Mouse (Mus musculus) midbrain, embryonic 14.5 days (tissue): ENCODE results near the gene Atp13a2. TPM values are rescaled to one million over a fixed set of nuclear protein-coding genes. Genes with fewer than 3 reads are reported as not detected.

Experiments
- ATAC-seq: fragments of 200-750 bp; cut with Nextera tagmentation; 2 replicates; pipeline ENCODE4 v1.8.0; 2017; ENCODE audit warnings: moderate number of reproducible peaks, moderate library complexity; ENCODE audit not compliant: low FRiP score, low TSS enrichment
- DNase-seq: peaks from one replicate; pipeline ENCODE4 v3.0.0-alpha.2; 2015
- H3K27ac ChIP-seq: fragments of 300-500 bp; sonication (generic); replicated peaks from 2 replicates; pipeline ENCODE4 v1.5.1; 2014; ENCODE audit warnings: mild to moderate bottlenecking, low read depth, low read length, moderate library complexity
- H3K27me3 ChIP-seq: fragments of 300-500 bp; sonication (generic); 2 replicates; pipeline ENCODE4 v1.6.1; 2014; ENCODE audit warnings: low read length, control low read depth, mixed read lengths; ENCODE audit not compliant: control insufficient read depth, insufficient read depth
- H3K36me3 ChIP-seq: fragments of 300-500 bp; sonication (generic); 2 replicates; pipeline ENCODE4 v1.6.1; 2014; ENCODE audit warnings: low read length, control low read depth; ENCODE audit not compliant: control insufficient read depth, insufficient read depth
- H3K4me1 ChIP-seq: fragments of 300-500 bp; sonication (generic); 2 replicates; pipeline ENCODE4 v1.6.1; 2014; ENCODE audit warnings: mild to moderate bottlenecking, antibody characterized with exemption, low read length, control low read depth; ENCODE audit not compliant: control insufficient read depth, insufficient read depth
- H3K4me2 ChIP-seq: fragments of 300-500 bp; sonication (generic); 2 replicates; pipeline ENCODE4 v1.6.1; 2014; ENCODE audit warnings: mild to moderate bottlenecking, low read length, moderate library complexity
- H3K4me3 ChIP-seq: fragments of 300-500 bp; sonication (generic); replicated peaks from 2 replicates; pipeline ENCODE4 v1.5.1; 2014; ENCODE audit warnings: low read depth, low read length
- H3K9ac ChIP-seq: fragments of 300-500 bp; sonication (generic); replicated peaks from 2 replicates; pipeline ENCODE4 v1.6.1; 2014; ENCODE audit warnings: mild to moderate bottlenecking, low read length, moderate library complexity
- H3K9me3 ChIP-seq: fragments of 300-500 bp; sonication (generic); 2 replicates; pipeline ENCODE4 v1.6.1; 2016; ENCODE audit warnings: low read length, control low read depth, mixed read lengths; ENCODE audit not compliant: control insufficient read depth
- WGBS: fragments of 180-500 bp; shearing (Covaris S2); extraction: QIAGEN DNeasy Blood & Tissue Kit; methylation state at CpG from one replicate; pipeline ENCODE4 v1.1.7; 2014; 5-methylcytosine and 5-hydroxymethylcytosine counted together
- polyA plus RNA-seq: library from polyadenylated mRNA; unstranded; fragments of >200 nt; fragmentation: Nextera tagmentation; extraction: Ambion mirVana; gene quantifications from 2 replicates; pipeline ENCODE4 v1.2.1, GENCODE M21; 2014

Gene Atp13a2
- polyA plus RNA-seq, 1 experiment from 2014 or later: 162 TPM

DNA sequence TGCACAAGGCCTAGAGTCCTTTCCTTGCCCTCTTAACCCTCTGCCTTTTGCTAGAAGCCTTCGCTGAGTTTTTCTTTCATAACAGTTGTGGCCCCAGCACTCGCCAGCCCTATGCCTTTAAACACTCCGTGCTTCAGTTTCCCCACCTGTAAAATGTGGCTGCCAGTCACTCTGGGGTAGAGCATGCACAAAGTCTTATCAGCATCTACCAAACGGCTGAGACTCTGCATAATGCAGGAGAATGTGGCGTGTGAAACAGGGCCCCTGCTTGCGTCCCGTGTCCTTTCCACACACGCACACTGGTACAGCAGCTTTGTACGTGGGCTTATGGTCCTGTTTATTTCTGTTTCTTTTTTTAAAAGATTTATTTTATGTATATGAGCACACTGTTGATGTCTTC is 10.1 kb downstream of the Atp13a2 start:
- DNase-seq (no peak), ATAC-seq (no peak)
- H3K9me3 ChIP-seq: no peaks in the 10 kb centered on the region
- no peak overlapping the region for H3K9ac ChIP-seq
- WGBS: 98% methylated on average over 9 of the region's 9 CpGs
- H3K36me3 ChIP-seq: peaks cover 98% of the 10 kb centered on the region
- H3K27ac ChIP-seq: no peak overlapping the region
- no peaks in the 10 kb centered on the region for H3K27me3 ChIP-seq
- H3K4me1 ChIP-seq: no peaks in the 10 kb centered on the region
- H3K4me2 ChIP-seq: no peak overlapping the region
- no peak overlapping the region for H3K4me3 ChIP-seq

- 76% methylated on average over 13 of the region's 13 CpGs for WGBS
- Histone ChIP-seq H3K4me3 (no peak overlapping the region), H3K4me1 (peaks cover 3% of the 10 kb centered on the region; the same call in 1 of the 2 replicates), H3K9me3 (no peaks in the 10 kb centered on the region), H3K27me3 (no peaks in the 10 kb centered on the region), H3K4me2 (no peak overlapping the region), H3K36me3 (peaks cover 70% of the 10 kb centered on the region), H3K27ac (no peak overlapping the region), H3K9ac (no peak overlapping the region)
- ATAC-seq: no peak
- DNase-seq: no peak
These were observed 19.3 kb downstream of the Atp13a2 start for GRCm38 (mm10) chr4:141005983-141006382.

DNA sequence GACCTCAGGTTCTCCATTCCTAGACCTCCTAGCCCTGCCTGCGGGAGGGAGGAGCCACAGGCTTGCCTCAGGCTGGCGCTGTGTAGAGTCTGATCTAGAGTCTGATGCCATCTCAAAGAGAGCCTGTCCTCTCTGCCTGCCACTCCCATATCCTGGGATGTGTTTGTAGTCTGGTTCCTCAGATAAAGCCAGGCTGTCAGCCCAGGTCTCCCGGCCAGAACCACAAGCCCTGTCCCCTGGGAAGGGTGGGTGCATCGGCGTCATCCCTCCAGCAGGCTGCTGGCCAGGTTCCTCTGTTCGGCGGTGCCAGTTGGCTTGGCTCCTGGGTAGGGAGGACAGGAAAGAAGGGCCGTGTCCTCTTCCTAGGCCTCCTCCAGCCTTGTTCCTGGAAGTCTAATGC is 21.4 kb downstream of the Atp13a2 start:
- DNase-seq (no peak), ATAC-seq (no peak)
- 91% methylated on average over 8 of the region's 8 CpGs for WGBS
- H3K36me3 ChIP-seq: peaks cover 55% of the 10 kb centered on the region
- H3K4me2 ChIP-seq: no peak overlapping the region
- H3K9me3 ChIP-seq: no peaks in the 10 kb centered on the region
- no peaks in the 10 kb centered on the region for H3K27me3 ChIP-seq
- H3K9ac ChIP-seq: no peak overlapping the region
- peaks cover 19% of the 10 kb centered on the region for H3K4me1 ChIP-seq
- H3K27ac ChIP-seq: no peak overlapping the region
- H3K4me3 ChIP-seq: no peak overlapping the region

GRCm38 (mm10) chr4:141010118-141010517 is 23.4 kb downstream of the Atp13a2 start, which contains the start of gene Mfap2:
Gene Mfap2, plus strand, starts transcription at chr4:141010418.
- peak within 1 kb of the TSS; percentile 79 for H3K4me3 ChIP-seq
- peaks cover 53% of the 10 kb centered on the region for H3K36me3 ChIP-seq
- no peak for ATAC-seq

GRCm38 (mm10) chr4:141010526-141010925 is 23.9 kb downstream of the Atp13a2 start:
- H3K36me3 ChIP-seq: peaks cover 53% of the 10 kb centered on the region
- 0% methylated on average over 26 of the region's 26 CpGs for WGBS
- H3K4me1 ChIP-seq: peaks cover 19% of the 10 kb centered on the region
- peak; percentile 88 for DNase-seq
- no peaks in the 10 kb centered on the region for H3K27me3 ChIP-seq
- H3K27ac ChIP-seq: peak overlapping the region; percentile 83
- peak overlapping the region; percentile 79 for H3K4me3 ChIP-seq
- peak; percentile 84 for ATAC-seq
- no peaks in the 10 kb centered on the region for H3K9me3 ChIP-seq
- H3K9ac ChIP-seq: peak overlapping the region; percentile 88
- H3K4me2 ChIP-seq: peak overlapping the region; percentile 69

More at GRCm38 (mm10) chr4:141010118-141010517, 23.4 kb downstream of the Atp13a2 start, which contains the start of gene Mfap2:
- Histone ChIP-seq H3K27ac (peak within 1 kb of the TSS; percentile 83), H3K27me3 (no peaks in the 10 kb centered on the region), H3K9ac (peak within 1 kb of the TSS; percentile 88), H3K4me2 (peak within 1 kb of the TSS; percentile 69), H3K9me3 (no peaks in the 10 kb centered on the region), H3K4me1 (peaks cover 19% of the 10 kb centered on the region)
- DNase-seq: no peak
- 16% methylated on average over 7 of the region's 7 CpGs for WGBS

GRCm38 (mm10) chr4:141010941-141011429 is 24.3 kb downstream of the Atp13a2 start:
- Histone ChIP-seq H3K4me3 (peak overlapping the region; percentile 79), H3K27ac (peak overlapping the region; percentile 83), H3K36me3 (peaks cover 53% of the 10 kb centered on the region), H3K4me2 (peak overlapping the region; percentile 69), H3K9me3 (no peaks in the 10 kb centered on the region), H3K9ac (peak overlapping the region; percentile 88), H3K27me3 (no peaks in the 10 kb centered on the region), H3K4me1 (peaks cover 19% of the 10 kb centered on the region)
- WGBS: under 1% methylated on average over 17 of the region's 17 CpGs
- DNase-seq (peak; percentile 77), ATAC-seq (peak; percentile 44; the same call in 1 of the 2 replicates)

DNA sequence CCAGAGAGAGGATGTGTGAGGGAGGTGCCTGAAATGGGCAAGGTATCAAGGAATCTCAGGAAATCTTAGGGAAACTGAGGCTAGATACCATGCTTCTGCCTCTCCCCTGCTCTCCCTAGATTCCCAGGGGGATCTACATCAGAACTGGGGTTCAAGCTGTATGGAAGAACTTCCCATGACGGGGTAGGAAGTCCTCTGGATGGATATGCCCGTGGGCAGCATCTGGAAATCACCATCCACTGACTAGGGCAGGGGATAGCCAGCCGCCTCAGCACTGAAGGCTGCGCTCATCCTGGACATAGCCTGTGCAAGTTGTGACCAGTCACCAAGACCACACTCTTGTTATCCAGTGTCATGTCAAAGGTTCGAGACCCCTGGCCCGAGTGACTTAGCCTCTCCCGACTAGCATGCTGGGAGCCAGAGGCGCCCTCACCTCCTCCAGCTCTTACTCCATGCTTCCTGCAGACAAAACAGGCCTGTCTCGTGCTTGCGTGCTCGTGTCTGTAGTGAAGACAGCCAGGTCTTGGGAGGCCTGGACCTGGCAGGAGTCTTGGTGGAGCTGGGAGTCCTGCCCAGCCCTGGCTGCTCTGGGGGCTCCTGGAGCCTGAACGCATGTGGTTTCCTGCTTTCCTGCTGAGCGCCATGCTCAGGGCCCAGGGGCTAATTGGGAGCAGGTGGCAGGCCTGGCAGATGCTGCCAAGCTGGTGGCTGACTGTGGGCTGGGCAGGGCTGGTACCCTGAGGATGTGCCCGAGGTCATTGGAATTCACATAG is 25.1 kb downstream of the Atp13a2 start:
- Histone ChIP-seq H3K27me3 (no peaks in the 10 kb centered on the region), H3K4me2 (peak overlapping the region; percentile 69), H3K9ac (peak overlapping the region; percentile 88), H3K4me1 (peaks cover 19% of the 10 kb centered on the region), H3K27ac (peak overlapping the region; percentile 83), H3K36me3 (peaks cover 53% of the 10 kb centered on the region), H3K4me3 (peak overlapping the region; percentile 79), H3K9me3 (no peaks in the 10 kb centered on the region)
- DNase-seq (peak; percentile 60), ATAC-seq (peak; percentile 14; the same call in 1 of the 2 replicates)
- WGBS: 36% methylated on average over 14 of the region's 14 CpGs

DNA sequence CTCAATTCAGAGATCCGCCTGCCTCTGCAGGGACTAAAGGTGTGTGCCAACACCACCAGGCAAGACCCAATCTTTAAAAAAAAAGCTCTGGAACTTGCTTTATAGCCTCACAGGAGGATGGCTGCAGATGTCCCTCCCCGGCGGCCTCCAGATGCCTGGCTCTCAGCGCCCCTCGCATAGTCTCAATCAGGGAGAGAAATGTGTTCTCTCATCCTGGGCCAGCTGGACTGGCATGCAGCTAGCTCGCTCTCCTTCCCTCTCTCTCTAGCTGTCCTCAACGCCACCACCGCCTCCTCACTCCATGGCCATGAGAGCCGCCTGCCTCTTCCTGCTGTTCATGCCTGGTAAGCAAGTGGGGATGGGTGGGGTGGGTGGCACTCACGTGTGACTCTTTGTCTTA is 25.9 kb downstream of the Atp13a2 start:
- H3K27ac ChIP-seq: peak overlapping the region; percentile 83
- peaks cover 19% of the 10 kb centered on the region for H3K4me1 ChIP-seq
- WGBS: 73% methylated on average over 10 of the region's 10 CpGs
- H3K4me2 ChIP-seq: peak overlapping the region; percentile 69
- H3K9me3 ChIP-seq: no peaks in the 10 kb centered on the region
- no peak overlapping the region; the same call in 1 of the 2 replicates for H3K9ac ChIP-seq
- DNase-seq (no peak), ATAC-seq (no peak)
- 0 out of 2 replicates have a peak overlapping the region, but pooled peaks have one; percentile 79 for H3K4me3 ChIP-seq
- H3K27me3 ChIP-seq: no peaks in the 10 kb centered on the region
- peaks cover 55% of the 10 kb centered on the region for H3K36me3 ChIP-seq
